Mouse (Mus musculus) adrenal gland, adult 8-10 months (tissue): ENCODE results near the gene Ppfia4. TPM values are rescaled to one million over a fixed set of nuclear protein-coding genes. Genes with fewer than 3 reads are reported as not detected.

Experiments
- DNase-seq: peaks from one replicate; pipeline ENCODE4 v3.0.0; 2022
- total RNA-seq, 4 experiments: library from RNA; stranded (reverse); gene quantifications; 2 replicates each; pipeline ENCODE4 v1.2.4; 2022

Gene Ppfia4
- total RNA-seq, 4 experiments from 2014 or later: 1.6 to 2.6 (median 2.0) TPM

DNA sequence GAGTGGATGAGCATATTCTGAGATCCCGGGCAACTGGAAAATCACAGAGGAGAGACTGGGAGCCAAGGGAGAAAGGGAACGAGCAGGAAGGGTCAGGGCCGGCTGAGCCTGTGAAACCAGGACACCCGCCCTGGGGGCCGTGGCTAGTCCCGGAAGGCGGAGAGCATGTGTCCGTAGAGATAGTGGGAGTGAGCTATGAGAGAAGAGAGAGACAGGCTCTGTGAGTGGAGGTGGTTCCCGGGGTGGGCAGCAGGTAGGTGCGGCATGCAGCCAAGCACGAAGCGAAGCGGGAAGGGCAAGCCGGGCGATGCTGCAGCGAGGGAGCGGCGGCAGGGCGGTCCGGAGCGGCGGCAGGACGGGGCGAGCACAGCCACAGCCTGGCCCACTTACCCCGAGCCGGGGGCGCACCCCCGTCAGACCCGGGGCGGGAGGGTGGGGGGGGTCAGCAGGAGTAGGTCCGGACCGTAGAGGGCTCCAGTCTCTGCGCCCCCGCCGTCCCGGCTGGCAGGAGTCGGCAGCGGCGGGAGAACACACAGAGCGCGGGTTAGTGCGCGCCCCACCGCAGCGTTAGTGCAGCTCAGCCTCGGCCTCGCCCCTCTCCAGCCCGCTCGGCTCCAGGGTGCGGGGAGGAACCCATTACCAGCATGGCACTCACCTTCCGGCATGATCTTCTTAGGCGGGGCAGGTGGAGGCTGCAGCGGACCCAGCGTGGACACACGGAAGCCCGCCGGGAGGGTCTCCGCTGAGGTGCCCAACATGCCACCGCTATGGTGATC is 33.9 kb downstream of the Ppfia4 start:
- no peak for DNase-seq

DNA sequence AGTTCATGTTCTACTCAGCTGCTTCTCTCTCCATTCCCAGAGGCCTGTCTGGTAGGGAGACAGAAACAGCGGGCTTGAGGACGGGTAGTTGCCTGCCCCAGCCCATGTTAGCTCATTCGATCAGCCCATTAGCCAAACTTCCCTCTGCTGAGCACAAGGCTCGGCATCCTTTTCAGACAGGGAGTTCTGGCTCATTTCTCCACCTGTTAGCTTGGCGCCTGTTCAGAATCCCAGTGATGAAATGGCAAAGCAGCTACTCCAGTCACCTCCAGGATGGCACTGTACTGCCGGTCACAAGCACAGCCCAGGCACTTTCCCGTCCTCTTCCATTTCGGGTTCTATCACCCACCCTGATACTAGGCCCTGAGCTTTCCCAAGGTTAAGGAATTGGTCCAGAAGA is 35.5 kb downstream of the Ppfia4 start:
- no peak for DNase-seq

DNA sequence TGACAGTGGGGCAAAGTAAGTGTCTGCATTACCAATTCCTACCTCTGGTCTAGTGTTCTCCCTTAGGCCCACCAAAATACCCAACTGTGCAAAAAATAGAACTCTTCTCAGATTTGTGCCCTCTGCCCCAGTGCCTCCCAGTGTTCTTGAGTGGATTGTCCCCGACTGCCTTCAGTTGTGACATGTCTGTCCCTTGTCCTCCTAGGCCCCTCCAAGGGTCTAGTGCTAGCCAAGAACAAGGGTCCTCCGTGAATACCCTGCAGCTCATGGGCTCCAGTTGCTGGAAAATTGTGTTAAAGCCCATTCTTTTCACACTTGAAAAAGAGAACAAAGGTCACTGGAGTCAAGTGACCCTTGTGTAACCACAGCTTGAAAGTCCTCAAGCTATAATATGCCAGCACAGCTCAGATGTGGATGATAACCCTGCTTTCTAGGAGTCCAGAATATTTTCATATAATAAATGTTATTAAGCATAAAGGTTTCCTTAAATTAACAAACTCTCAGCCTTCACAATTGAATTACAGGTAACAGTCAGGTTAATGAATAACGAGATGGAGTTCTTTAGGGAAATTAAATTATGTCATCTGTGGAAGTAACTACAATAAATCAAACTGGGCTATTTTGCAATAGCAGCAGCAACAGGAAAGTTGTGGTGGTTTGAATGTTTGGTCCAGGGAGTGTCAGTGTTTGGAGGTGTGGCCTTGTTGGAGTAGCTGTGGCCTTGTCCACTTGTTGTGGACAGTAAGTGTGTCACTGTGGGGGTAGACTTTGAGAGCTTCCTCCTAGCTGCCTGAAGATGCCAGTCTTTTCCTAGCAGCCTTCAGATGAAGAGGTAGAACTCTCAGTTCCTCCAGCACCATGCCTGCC is 38.8 kb downstream of the Ppfia4 start:
- peak; percentile 54 for DNase-seq

DNA sequence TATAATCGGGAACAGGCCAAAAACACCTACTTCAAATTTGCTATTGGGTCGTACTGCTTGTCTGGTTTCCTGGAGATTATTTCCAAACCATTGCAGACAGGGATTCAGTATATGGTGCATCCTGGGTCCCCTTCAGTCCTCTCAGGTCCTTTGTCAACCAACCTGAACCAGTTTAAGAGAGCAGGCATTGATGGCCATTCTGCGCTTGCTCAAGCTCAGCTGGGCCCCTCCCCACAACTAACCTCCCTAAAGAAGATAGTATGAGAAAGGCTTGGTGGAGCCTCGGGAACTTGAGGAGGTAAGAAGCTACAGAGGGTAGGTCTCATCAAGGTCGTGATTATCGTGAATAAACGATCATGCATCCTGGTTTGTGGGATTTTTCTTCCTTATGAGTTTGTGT is 39.5 kb downstream of the Ppfia4 start:
- no peak for DNase-seq

DNA sequence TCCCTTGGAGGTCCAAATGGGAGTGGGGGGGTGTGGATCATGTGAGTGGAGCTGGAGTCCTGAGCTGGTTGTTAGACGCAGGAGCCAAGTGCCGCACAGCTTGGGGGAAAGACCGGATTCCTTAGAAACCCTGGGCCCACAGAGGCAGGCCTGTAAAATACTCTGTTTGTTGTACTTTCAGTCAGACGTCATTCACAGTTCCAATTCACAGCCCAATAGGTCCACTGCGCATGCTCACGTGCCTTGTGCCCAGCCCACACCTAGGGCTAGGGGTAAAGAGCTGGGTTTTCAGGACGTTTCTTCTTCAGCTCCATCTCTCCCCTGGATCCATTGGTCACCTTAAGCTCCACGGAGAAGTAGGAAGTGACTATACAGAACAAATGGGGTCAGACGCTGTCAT is 40.1 kb downstream of the Ppfia4 start:
- DNase-seq: no peak

DNA sequence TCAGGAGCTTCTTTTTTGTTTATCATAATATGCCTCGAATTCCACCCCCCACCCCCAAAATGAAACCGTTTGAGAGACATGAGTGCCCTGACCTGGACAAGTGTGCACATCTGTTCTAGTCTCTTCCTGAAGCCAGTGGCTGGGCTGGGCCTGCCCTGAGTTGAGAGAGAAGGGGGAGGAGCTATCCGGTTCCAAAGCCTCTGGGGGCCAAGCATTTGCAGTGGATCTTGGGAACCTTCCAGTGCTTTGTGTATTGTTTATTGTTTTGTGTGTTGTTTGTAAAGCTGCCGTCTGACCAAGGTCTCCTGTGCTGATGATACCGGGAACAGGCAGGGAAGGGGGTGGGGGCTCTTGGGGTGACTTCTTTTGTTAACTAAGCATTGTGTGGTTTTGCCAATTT is 40.7 kb downstream of the Ppfia4 start:
- DNase-seq: no peak

DNA sequence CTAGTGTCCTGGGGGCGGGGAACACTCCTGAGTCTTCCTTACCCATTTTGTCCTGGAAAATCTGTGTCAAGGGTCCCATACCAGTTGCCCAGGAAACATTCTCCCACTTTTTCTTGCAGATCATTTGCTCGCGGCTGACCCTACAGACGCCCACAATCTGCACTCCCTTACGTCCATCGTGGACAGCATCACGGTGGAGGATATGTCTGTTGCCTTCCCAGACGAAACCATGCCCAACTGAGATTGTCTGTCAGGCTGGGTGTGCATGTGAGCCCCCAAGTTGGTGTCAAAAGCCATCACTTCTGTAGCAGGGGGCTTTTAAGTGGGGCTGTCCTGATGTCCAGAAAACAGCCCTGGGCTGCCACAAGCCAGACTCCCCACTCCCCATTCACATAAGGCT is 41.2 kb downstream of the Ppfia4 start:
- DNase-seq: no peak

DNA sequence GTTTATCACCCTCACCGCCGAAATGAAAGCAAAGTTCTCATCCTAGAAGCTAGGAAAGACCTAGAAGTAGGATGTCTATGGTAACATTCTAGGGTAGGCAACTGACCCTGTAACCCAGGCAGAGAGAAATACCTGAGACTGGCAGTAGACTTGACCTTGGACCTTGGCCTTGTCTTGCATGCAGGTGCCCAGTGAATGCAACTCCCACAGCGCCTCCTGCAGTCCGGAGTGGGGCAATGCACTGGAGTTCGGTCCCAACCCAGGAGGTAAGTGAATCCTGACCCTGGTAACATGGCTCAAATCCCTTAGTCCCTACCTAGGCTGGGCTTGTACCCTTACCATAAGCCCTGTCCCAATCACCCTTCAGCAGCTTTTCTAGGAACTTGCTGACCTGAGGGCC is 41.8 kb downstream of the Ppfia4 start:
- no peak for DNase-seq

DNA sequence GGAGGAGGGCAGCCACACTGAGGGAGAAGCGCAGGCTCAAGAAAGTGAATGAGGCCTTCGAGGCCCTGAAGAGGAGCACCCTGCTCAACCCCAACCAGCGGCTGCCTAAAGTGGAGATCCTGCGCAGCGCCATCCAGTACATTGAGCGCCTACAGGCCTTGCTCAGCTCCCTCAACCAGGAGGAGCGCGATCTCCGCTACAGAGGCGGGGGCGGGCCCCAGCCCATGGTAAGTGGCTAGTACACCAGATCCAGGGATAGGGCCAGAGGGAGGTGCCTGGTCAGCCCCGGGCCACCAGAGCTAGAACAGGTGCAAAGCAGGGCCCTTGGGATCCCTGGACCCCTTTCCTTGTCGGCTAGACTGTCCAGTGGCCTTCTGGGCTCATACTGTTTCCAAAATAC is 42.4 kb downstream of the Ppfia4 start:
- no peak for DNase-seq

DNA sequence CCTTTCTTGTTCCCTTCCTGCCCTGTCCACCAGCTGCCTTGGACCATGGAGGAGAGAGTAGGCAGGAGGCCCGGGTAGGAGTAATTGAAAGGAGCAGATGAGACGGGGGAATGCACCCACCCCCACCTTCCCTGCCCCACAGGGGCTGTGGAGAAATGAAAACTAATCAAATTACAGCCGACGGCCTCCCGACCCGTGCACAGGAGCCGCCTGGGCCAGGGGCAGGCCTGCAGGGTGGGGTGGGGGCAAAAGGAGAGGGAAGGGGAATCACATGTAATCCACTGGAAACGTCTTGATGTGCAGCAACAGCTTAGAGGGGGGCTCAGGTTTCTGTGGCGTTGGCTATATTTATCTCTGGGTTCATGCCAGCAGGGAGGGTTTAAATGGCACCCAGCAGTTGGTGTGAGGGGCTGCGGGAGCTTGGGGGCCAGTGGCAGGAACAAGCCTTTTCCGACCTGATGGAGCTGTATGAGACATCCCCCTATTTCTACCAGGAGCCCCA is 43.1 kb downstream of the Ppfia4 start, which contains the start of gene Myog:
Myog (plus strand) TSS at position 392 of the 502 bp plus-strand sequence.
- DNase-seq: no peak

DNA sequence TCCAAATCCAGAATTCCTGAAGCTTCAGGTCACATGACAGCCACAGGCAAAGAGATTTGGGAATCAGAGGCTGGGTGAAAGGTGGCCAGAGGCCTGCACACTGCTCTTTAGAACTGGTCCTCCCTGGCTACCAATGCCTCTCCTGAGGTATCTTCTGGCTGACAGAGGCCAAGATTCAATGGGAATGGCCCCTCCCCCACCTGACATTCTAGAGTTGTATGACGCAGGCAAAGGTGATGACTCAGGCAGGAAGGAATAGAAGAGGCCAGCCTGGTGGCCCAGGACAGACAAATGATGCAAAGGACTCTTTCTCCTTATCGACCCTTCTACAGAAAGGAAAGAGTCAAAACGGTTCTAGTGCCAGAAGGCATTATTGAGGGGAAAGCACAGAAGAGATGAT is 44.5 kb downstream of the Ppfia4 start:
- DNase-seq: no peak

DNA sequence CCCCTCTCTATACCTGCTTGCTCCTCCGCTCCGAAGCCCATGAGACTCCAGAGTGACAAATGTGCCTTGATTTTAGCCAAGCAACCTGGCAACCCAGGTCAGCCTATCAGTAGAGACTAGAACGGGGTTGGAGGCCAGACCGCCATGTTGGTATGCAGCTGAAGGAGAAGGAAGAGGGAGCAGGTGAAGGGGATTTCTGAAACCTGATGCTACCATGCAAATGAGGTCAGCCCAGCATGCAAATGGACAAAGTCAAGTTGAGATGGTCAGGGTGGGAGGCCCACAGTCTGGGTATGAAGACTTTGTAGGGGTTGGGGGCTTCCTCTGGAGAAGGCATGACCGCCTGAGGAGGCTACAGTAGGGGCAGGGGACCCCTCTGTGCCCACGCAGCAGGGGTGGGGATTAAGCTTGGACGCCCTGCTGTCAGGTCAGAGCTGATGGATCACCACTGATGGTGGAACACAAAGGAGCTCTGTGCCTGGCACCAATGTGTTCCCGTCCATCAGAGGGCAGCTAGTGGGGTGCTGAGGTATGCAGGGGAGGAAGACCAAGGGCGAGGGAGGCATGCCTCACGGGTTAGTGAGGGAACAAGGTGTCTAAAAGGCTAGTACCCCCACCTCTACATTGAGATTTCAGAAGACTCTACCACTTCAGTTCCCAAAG is 47.1 kb downstream of the Ppfia4 start:
- no peak for DNase-seq

DNA sequence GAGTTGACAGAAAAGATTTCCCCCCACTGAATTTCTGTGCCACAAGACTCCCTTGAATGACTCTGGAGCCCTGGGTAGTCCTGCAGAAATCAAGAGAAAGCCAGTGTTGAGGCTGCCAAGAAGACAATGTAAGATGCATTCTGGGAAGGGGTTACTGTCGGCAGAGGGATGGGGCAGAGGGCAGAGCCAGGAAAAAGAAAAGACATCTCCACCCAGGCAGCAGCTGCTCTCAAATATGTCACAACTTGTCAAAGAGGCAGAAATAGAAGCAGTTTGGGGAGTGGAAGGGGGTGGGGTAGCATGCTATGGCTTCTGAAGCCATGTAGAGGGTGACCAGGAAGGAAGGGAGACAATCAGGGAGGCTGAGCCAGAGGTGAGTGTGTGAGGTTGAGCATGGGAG is 49.6 kb downstream of the Ppfia4 start:
- DNase-seq: no peak

DNA sequence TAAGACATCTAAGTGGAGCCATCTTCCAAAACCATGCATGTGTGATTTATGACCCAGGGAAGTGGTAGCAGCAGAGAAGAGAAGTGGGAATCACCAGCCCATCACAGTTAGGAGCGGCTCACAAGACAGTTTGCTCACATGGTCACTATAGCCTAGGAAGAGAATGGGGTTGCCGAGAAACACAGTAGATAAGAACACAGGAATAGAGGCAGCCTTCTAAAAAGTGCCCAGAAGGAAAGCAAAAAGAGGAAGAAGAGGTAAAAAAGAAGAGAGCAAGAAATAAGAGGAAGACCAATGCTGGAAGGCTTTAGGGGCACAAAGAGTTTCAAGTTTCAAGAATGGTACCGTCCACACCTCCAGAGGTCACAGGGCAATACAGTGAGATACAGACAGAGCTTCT is 50.4 kb downstream of the Ppfia4 start:
- no peak for DNase-seq

DNA sequence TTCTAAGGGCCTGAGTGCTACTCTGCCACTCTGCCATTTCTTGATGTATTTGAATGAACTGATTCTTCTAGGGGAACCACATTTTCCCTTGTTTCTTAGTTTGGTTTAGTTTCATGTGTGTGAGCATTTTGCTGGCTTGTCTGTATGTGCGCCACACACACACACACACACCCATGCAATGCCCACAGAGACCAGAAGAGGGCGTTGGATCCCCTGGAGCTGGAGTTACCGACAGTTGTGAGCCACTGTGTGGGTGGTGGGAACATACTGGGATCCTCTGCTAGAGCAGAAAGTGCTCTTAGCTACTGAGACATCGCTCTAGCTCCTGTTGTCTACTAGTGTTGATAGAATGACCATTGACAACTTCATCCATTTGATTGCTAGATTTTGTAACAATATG is 51.2 kb downstream of the Ppfia4 start:
- no peak for DNase-seq

DNA sequence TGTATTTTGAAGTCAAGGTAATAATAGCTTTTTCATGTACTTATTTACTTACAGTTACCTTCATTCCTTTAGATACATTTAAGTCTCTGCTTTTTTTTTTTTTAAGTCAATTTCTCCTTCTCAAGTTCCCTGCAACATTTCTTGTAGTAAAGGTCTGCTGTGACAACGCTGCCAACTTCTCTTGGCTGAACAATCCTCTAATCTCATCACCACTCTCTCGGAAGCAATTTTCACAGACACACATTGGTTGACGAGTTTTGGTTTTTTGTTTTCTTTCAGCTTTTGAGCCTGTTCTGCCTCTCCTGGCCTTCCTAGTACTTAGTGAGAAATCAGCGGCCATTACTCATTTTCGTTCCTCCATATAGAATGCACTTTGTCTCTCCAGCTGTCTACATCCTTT is 52.6 kb downstream of the Ppfia4 start:
- DNase-seq: no peak

DNA sequence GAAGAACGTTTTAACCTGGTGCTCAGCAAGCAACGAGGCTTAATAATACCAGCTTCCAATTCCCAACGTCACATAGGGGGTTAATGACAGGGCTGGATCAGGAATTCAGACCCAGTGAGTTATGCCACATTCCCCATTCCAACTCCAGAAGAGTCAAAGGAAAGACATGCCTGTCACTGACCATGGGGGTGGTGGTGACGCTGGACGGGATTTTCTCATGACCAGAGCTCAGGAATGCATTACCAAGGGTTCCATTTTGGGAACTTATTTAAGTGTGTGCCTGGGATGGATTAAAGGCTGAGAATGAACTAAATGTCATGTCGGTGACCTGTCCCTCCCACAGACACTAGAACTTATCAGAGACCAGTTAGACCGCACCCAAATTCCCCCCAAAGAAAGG is 55.9 kb downstream of the Ppfia4 start:
- DNase-seq: no peak

DNA sequence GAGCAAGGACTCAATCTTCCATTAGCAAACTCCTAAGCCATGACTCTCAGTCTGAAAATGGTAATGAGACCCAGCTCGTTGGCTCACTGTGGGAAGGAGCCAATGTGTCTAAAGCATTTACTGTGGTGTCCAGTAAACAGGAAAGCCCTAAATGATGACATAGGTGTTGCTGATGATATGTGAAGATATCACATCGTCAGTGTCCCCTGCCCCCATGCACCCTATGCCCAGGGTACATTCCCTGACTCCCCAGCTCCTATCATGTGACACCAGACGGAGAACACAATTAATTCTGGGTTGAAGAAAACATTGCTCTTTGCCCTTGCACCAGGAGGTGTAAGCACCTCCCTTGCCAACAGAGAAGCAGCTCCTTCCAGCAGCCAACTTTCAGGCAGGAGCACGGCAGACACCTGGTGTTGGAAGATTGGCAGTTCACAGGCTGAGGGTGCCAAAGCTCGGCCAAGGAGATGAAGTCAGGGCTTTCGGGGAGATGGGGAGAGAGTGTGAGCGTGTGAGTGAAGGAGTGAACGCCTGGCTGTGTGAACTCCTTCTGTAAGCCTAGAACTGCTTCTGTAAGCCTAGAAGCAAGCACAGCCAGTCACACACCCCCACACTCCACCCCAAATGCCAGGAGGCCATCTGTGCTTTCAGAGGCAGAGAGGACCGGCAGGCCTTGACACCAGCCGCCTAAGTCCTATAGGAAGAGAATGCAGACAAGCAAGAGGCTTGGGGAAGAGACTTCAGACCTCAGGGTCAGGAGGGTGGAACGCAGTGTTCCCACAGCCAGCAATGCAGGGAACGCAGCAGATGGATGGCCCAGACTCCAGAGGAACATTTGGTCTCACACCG is 56.9 kb downstream of the Ppfia4 start:
- no peak for DNase-seq

DNA sequence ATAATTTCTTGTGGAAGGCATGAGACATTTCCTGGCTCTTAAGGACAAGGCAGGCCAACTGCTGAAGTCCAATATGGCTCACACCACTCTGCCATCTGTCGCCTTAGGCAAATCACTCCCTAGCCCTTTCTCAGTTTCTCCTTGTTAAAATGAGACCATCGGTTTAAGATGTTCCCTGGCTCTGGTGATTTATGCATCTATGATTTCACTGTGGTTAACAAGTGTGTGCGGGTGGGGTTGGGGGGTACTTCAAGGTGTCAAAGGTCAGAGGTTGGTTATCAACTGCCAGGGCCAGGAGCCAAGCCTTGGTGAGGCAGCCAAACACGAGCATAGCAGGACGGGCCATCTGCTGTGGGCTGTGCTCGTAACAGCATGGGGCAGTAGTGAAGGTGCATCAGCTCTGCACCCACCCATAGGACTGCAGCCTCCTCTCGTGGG is 58.2 kb downstream of the Ppfia4 start:
- DNase-seq: no peak

DNA sequence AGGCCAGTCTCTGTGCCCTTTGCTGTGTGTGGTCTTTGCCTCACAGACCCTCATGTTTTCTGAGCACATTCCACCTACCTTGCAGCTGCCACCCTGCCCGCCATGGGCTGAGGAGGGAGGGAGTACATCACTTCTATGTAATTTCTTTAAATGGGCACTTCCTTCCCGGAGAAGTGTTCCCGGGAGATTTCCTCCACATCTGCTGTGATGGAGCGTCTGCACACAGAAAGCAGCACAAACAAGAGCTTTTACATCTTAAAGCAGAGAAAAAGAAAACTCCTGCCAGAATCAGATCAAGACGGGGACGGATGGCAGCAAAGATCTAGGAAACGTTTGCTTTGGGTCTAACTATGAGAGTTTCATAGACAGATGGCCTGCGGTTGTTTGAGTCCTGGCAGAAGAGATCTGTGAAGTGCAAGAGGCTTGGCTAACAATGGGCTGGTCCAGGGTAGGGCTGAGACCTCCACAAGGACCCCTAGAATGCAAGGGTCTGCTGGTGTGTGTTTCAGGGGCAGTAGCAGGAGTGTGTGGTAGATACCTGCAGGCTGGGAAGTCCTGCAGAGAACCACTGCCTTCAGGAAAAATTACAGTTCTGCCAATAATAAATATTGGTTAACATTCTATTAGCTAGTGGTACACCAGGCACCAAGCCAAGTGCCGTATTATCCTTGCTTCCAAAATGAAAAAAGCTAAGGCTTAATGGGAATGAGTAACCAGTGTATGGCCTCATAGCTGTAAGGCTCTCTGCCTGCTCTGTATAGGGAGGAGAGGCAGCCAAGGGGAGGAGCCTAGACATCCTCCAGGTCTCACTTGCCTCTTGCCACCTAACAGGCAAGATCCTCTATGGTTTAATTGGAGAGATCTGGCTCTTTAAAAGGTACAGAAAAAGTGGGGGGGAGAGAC is 59.0 kb downstream of the Ppfia4 start:
- no peak for DNase-seq

DNA sequence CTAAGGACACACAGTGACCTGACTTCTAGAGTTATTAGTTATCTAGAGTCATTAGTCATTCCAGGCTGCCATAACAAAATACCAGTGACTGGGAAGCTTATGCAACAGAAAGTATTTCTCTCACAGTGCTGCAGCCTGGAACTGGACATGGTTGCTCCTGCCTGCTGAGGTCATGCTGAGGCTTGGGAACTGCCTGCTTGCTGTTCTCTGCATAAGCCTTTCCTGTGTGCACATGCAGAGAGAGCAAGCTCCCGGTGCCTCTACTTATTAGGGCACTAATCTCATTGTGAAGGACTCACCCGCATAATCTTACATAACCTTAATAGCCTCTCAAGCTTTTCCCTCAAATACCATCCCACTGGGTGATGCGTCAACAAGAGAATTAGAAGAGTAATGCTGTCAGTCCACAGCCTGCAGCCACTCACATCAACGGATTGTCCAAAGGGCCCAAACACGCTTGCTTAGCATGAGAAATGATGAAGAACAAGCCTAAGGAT is 59.9 kb downstream of the Ppfia4 start:
- no peak for DNase-seq
